ENCODE assay signal across 28 mouse cellular contexts in genomic region chr9:90887405-90887804, GRCm38 (mm10).
"Had no signal": no experiment of that assay in that cellular context is flagged by ENCODE, and none has a peak within 500 bp of the region (broad histone marks: within the 10 kb centered on the region; RNA-seq: fewer than 3 reads in every experiment).

No protein-coding gene starts in this region.

- ATAC-seq: forebrain, embryonic 13.5 days; forebrain, embryonic 14.5 days; forebrain, embryonic 15.5 days; forebrain, embryonic 16.5 days; forebrain, postnatal 0 days had no signal

- H3K4me2 ChIP-seq: embryonic facial prominence, embryonic 12.5 days; embryonic facial prominence, embryonic 13.5 days; embryonic facial prominence, embryonic 15.5 days; forebrain, embryonic 12.5 days; forebrain, embryonic 13.5 days; forebrain, embryonic 15.5 days had no signal

- H3K36me3 ChIP-seq: embryonic facial prominence, embryonic 10.5 days; embryonic facial prominence, embryonic 12.5 days; embryonic facial prominence, embryonic 13.5 days; embryonic facial prominence, embryonic 15.5 days; forebrain, embryonic 10.5 days; forebrain, embryonic 12.5 days; forebrain, embryonic 15.5 days had no signal

- H3K9ac ChIP-seq: embryonic facial prominence, embryonic 12.5 days; embryonic facial prominence, embryonic 13.5 days; embryonic facial prominence, embryonic 15.5 days; forebrain, embryonic 12.5 days; forebrain, embryonic 13.5 days; forebrain, embryonic 15.5 days; forebrain, postnatal 0 days had no signal

- H3K9me3 ChIP-seq: embryonic facial prominence, embryonic 10.5 days; embryonic facial prominence, embryonic 12.5 days; embryonic facial prominence, embryonic 13.5 days; embryonic facial prominence, embryonic 15.5 days; forebrain, embryonic 10.5 days; forebrain, embryonic 12.5 days; forebrain, embryonic 13.5 days; forebrain, embryonic 15.5 days had no signal

- H3K27ac ChIP-seq: embryonic facial prominence, embryonic 10.5 days; embryonic facial prominence, embryonic 12.5 days; embryonic facial prominence, embryonic 13.5 days; embryonic facial prominence, embryonic 15.5 days; forebrain, embryonic 10.5 days; forebrain, embryonic 12.5 days; forebrain, embryonic 13.5 days; forebrain, embryonic 15.5 days; gastrocnemius, adult 2 months; heart, adult 2 months had no signal

- H3K4me3 ChIP-seq: embryonic facial prominence, embryonic 10.5 days; embryonic facial prominence, embryonic 12.5 days; embryonic facial prominence, embryonic 13.5 days; embryonic facial prominence, embryonic 15.5 days; erythroblast, embryonic 14.5 days; forebrain, embryonic 10.5 days; forebrain, embryonic 12.5 days; forebrain, embryonic 13.5 days; forebrain, embryonic 15.5 days; gastrocnemius, adult 2 months; heart, adult 2 months had no signal

- H3K27me3 ChIP-seq: embryonic facial prominence, embryonic 12.5 days; embryonic facial prominence, embryonic 13.5 days; embryonic facial prominence, embryonic 15.5 days; forebrain, embryonic 12.5 days; forebrain, embryonic 13.5 days; forebrain, embryonic 15.5 days had no signal

- H3K4me1 ChIP-seq: embryonic facial prominence, embryonic 10.5 days; embryonic facial prominence, embryonic 12.5 days; embryonic facial prominence, embryonic 13.5 days; embryonic facial prominence, embryonic 15.5 days; forebrain, embryonic 10.5 days; forebrain, embryonic 12.5 days; forebrain, embryonic 13.5 days; forebrain, embryonic 15.5 days had no signal

- DNase-seq: cerebellum, adult 2 months; cerebellum, adult 8-10 months; cerebellum, adult 9-10 months; cerebellum, adult 9-11 months; cerebellum, postnatal 10 days; cerebellum, postnatal 14 days; cerebellum, postnatal 25 days; cerebellum, postnatal 36 days; embryo, embryonic 11 days; forebrain, postnatal 0 days; gastrocnemius, adult 2 months; gastrocnemius, postnatal 10 days; gastrocnemius, postnatal 14 days; gastrocnemius, postnatal 25 days; gastrocnemius, postnatal 36 days; heart, adult 18-20 months; heart, adult 2 months had no signal
